Mouse (Mus musculus): ENCODE measurements at regions not wholly inside any gene's neighbourhood (a gene's known extent, or its start where the extent isn't known, plus 50 kb on each side); places are given as distances from the start of the nearest gene placed in this dataset.
"Not testable (repeated sequence)": the region's sequence is repeated elsewhere in the genome, so short reads cannot be mapped to it uniquely, and the experiment has no call there.

DNA sequence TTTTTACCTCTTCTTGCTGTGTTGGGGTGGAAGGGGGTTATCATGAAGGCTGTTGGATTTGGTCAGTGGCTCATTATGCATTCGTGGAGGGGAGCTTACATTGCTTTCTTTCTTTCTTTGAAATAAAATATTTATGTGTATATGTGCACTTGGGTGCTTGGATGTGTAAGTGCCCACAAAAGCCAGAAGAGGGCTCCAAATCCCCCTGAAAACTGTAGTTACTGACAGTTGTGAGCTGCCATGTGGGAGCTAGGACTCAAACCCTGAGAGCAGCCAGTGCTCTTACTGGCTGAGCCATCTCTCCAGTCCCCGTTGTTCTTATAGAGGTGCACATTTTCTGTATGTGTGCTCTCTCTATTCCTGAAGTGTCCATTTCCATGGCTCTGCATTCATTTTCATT lies 415.6 kb upstream of the Zfp507 start:
- no peak for DNase-seq (ENCODE audit: low spot score)

DNA sequence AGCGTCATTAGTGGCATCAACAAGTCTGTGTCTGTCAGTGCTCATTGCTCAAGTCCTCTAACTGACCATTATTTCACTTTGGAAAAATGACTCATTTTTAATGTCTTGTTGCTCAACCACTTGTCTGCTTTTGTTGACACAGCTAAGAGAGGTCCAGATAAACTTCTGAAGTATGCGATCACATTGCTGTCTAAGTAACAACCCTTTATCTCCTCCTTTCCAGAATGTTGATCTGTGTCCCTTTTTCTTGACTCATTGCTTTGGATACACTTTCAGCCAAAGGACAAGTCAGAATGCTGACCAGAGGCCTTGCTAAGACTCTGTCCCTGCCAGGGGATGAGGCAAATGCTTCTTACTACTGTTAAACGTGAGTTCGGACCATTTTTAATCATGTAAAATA lies 407.2 kb upstream of the Zfp507 start:
- DNase-seq (ENCODE audit: low spot score) = no peak

DNA sequence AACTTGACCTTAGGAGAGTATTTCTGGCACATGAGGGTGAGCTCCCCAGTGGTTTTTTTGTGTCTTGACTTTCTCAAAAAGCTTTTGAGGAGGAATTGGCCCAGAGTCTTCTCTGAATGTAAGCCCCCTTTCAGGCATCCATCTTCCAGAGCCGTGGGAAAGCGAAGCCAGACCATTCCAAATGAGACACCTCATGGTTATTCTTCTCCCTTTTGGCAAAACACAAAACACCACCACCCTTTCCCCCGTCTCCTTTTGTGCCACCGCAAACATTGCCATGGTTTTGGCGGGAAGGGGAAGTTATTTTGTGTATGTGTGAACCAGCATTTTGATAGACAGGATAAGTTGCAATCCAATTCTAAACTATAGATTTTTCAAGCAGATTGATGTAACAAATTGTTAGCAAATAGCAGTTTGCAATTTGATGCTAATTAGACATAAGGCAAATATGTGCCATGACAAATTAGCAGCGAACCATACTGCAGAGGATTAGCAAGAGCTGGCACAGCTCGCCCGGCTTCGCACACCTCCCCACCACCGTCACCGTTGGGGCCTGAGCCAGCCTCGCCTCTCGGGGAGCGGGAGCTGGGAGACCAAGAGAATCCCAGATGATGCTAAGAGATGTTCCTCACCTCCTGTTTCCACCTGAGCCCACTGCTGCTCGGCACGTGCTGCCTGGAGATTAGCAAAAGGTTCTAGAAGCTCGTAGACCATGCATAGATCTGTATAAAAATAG lies 404.9 kb upstream of the Zfp507 start:
- no peak for DNase-seq (ENCODE audit: low spot score)

DNA sequence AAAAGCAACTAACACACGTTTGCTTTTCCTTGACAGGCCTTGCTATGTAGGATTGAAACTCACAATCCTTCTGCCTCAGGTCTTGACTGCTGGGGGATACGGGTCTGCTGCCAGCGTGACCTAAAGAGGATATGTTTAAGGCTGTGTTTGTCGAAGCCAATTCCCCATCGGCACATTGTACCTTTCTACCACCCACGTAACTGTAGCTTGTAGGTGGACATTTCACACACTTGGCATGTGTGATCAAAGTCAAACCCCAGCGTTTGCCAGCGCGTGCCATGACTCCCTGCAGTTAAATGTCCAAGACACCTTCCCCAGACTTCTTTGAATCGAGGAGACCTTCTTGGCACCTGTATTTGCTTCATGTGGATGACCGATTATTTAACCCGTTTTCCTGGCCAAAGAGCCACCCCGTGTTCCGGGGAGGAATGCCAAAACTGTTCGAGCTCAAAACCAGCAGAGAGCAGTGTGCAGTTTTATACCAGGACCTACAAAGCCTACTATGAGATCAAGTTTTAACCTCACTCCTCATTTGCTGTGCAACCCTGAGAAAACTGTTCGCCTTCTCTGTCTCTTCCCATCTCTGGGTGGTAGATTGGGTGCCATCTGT lies 395.4 kb upstream of the Zfp507 start:
- no peak for DNase-seq (ENCODE audit: low spot score)

- no peak for DNase-seq (ENCODE audit: low spot score)
Observed at GRCm38 (mm10) chr7:36196154-36196720, 393.4 kb upstream of the Zfp507 start.

DNA sequence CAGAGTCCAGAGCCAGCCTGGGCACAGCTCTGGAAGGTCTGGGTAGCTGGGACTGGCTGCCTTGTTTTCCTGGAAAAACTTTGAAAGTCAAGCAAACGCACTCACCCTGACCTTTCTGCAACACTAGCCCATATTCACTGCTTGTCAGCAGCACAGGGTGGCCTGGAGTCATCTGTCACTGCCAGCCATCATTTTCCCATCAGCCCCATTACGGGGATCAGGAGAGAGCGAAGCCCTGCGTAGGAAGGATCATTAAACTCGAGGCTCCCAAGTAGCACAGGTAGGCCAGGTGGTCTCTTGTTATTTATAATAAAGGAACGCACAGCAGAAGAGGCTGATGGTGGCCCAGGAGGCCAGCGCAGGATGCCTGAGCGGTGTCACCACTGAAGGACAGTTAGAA lies 389.8 kb upstream of the Zfp507 start:
- no peak for DNase-seq (ENCODE audit: low spot score)

GRCm38 (mm10) chr7:36177947-36178346 lies 375.1 kb upstream of the Zfp507 start:
- no peak for DNase-seq (ENCODE audit: low spot score)

- DNase-seq (ENCODE audit: low spot score) = no peak
Observed at GRCm38 (mm10) chr7:36175296-36175695, 372.5 kb upstream of the Zfp507 start.

GRCm38 (mm10) chr7:36172511-36172910 lies 369.7 kb upstream of the Zfp507 start:
- DNase-seq (ENCODE audit: low spot score) = not testable (repeated sequence)

GRCm38 (mm10) chr7:36157270-36157945 lies 354.6 kb upstream of the Zfp507 start:
- no peak for DNase-seq (ENCODE audit: low spot score)

DNA sequence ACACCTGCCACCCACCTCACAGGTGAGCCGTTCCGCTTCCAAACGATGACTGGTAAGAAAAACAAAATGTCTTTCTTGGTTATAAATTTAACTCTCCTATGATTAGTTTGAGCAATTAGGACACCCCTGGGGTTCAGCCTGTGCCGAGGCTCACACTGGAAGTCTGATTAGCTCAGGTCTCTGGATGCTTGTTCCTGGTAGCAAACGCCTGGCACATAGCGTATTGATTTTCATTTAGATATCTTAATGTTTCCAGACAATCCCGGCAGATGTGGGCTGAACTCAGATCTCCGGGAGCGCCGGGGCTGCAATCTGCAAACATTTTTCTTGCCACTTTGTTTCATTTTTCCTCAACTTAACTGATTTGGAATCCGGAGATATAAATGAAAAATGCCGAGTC lies 353.8 kb upstream of the Zfp507 start:
- no peak for DNase-seq (ENCODE audit: low spot score)

- DNase-seq (ENCODE audit: low spot score) = no peak
Observed at GRCm38 (mm10) chr7:36155576-36155975, 352.8 kb upstream of the Zfp507 start.

DNA sequence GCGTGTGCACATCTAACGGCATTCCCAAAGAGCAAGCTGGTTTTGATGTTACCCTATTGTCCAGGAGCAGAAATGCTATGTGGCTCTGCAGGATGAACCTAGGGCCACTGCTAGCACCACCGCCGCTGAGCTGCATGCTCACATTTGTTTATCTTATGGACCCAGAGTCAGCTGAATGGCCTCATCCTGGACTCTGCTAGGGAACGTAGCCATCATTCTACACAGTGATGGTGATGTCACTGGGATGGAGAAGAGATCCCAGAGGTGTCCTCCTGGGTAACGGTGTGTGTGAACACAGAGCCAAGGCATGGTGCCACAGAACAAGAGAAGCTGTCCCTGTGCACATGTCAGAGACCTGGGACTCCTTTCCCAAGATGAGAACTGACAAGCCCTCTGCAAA lies 352.4 kb upstream of the Zfp507 start:
- no peak for DNase-seq (ENCODE audit: low spot score)

DNA sequence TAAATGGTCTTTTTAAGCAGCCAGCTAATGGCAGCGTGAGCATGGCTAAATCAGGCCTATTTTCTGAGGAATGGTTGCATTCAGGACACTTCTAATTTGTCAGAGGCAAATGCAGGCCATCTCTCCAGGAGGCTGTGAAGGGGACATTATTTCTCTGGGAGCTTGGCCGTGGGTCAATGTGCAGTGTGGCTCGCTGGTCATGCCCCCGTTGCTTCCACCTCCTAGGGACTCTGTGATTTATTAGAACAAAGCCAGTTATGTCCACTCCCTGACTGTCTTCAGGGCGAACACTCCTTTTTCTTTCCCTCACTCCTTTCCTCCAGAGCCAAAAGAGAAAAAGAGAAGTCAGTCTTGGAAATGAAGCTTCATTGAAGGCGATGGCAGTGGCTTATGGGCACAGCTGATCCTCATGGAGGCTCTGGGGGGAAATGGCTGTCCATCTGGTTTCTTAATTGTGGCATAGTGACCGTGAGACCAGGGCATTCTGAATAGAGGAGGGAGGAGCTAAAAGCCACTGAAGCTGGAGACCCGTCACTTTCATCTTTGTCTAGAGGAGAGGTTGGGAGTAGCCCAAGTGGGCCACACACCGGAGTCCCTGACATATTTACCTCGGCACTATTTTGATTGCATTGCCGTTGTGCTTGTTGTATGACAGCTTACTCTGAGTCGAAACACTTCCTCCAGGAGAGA lies 348.2 kb upstream of the Zfp507 start:
- DNase-seq (ENCODE audit: low spot score) = no peak

DNA sequence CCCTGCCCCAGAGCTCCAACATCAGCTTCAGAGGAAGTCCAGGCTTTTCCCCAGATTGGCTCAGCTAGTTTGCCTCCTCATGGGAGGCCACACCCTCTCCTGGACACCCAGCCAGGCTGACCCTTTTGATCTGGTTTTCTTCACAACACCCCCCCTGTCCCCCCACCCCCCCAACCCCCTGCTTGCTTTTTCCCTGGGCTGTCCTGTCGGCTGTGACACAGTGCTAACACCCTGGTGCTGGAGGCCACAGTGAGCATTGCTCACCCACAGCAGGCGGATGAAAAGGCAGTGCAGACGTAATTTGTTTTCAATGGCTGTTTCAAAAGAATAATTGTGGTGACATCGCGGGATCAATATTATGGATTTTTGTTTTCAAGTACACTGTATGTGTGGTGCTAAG lies 333.8 kb upstream of the Zfp507 start:
- DNase-seq (ENCODE audit: low spot score) = no peak

GRCm38 (mm10) chr7:36134557-36134956 lies 331.8 kb upstream of the Zfp507 start:
- no peak for DNase-seq (ENCODE audit: low spot score)

DNA sequence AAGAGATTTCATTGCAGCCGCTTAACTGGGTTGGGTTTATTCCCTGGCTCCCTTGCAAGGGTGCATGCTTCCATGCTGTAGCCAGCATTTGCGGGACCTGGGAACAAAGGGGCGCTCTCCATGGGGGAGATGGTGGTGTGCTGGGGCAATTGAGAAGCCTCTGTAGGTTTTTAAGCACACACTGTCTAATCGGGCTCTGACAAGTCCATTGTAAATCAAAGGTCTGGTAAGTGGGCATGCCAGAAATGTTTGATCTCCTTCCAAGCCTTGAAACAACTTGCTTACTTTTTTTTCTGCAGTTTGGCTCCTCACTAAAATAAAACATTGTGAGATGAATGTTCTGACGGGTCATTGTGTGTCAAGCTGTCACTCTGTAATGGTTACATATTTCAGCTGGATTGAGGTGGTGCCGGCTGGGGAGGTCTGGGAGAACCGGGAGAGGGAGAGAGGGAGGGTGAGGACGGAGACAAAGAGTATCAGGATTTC lies 330.9 kb upstream of the Zfp507 start:
- no peak for DNase-seq (ENCODE audit: low spot score)

DNA sequence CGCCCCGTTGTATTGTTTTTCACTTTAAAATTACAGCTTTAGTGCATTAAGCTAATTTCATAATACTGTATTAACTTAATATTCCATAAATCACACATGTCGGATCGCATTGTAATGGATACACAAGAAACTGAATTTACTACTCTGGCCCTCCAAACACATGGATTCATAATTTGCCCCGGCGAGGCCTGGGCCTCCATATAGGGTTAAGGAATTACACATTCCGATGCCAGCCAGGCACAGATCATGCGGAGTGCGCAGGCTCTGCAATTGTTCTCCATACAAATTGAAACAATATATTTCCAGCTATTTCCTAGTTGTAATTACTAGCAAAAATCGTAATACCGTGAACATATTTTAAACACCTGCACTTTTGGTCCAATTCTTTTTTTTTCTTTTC lies 330.2 kb upstream of the Zfp507 start:
- DNase-seq (ENCODE audit: low spot score) = no peak

DNA sequence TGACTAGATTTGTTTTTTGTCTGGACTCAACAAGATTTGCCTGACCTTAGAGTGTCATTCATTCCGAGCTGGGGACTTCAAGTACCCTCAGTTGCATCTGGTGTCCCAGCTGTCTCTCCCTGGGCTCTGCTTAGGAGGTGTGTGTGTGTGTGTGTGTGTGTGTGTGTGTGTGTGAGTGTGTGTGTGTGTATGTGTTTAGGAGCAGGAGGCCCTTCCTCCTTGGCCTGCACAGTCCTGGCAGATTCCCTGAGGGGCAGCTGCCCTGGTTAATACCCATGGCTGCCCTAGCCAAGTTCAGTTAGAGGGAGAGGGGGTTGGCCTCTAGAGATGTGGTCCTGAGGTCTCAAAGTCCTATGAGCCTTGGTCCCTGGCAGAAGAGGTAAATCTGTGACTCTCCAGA lies 329.8 kb upstream of the Zfp507 start:
- DNase-seq (ENCODE audit: low spot score) = no peak

DNA sequence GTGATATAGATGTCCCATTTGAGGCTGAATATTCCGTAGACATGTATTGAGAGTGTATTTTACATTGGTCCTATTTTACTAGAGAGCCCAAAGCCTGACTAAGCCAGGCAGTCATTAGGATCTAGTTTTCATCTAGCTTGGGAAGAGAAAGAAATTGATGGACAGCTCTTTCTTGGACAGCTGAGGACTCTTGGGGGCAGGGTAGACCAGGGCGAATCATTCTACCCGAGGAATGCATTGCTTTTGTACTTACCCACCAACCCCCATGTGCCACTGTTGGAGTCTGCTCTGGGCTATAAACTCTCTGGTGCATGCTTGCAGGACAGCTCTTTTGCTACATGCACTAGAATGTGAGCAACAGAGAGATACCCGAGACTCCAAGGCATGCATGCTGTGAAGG lies 294.3 kb upstream of the Zfp507 start:
- no peak for DNase-seq (ENCODE audit: low spot score)

DNA sequence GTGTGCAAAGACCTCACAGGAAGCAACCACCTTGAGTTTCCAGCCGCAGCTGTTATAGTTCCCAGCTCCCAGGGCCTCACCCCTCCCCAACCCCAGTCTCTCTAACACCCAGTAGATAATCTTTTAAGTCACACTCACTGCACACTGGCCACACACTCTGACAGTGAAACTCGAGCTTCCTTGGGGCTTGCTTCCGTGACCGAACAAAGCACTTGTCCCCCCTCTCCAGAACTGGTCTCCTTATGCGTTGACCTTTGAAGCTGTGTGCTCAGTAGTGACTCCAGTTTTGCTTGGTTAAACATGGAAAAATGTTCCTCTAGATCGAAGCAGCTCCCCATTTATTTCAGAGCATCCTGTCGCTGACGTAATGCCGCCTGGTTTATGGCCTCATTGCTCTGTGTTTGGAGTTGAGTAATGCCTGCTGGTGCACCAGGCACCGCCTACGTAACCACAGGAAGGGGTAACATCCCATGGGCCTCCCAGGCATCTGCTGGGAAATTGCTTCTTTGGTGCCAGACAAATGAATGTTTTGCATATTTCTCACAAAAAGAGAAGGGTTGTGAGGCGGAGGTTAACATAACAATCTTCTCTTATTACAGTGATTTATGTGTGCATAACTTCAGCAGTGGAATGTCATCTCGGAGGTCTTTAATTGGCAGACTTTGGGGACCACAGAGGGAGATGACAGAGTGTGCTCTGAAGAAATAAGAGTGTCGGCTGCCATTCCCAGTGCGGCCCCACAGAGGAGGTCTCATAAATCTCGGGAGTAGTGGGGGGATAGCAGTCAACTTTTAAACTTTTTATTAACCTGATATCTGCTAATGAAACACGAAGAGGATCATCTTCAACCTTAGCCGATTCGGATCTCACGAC lies 292.7 kb upstream of the Zfp507 start:
- no peak for DNase-seq (ENCODE audit: low spot score)
